Mouse (Mus musculus) spleen, adult 2 months (tissue): ENCODE results near the gene 1810009J06Rik. TPM values are rescaled to one million over a fixed set of nuclear protein-coding genes. Genes with fewer than 3 reads are reported as not detected.
"Not testable (repeated sequence)": the region's sequence is repeated elsewhere in the genome, so short reads cannot be mapped to it uniquely, and the experiment has no call there.

Source experiments
- DNase-seq, 2 experiments: peaks; one replicate each; pipeline versions ENCODE4 v3.0.0 to v3.0.0-alpha.2; 2012 to 2021; ENCODE audit warnings: low spot score in 2 of 2, low read depth in 1 of 2
- H3K27ac ChIP-seq: fragments of 200-500 bp; 2 replicates; pipeline ENCODE4 v1.5.1; 2012; ENCODE audit warnings: low read length, inconsistent platforms; ENCODE audit not compliant: insufficient read depth
- H3K27me3 ChIP-seq: fragments of 200-500 bp; 2 replicates; pipeline ENCODE4 v1.6.1; 2012; ENCODE audit warnings: mild to moderate bottlenecking, moderate library complexity, low read length, inconsistent platforms; ENCODE audit not compliant: control insufficient read depth, insufficient read depth
- H3K36me3 ChIP-seq: fragments of 200-500 bp; 2 replicates; pipeline ENCODE4 v1.6.1; 2012; ENCODE audit warnings: mild to moderate bottlenecking, low read length, inconsistent platforms; ENCODE audit not compliant: control insufficient read depth, insufficient read depth
- H3K4me1 ChIP-seq: fragments of 200-500 bp; 2 replicates; pipeline ENCODE4 v1.6.1; 2011; ENCODE audit warnings: inconsistent platforms; ENCODE audit not compliant: control insufficient read depth, insufficient read depth, insufficient read length
- H3K4me3 ChIP-seq: fragments of 200-500 bp; 2 replicates; pipeline ENCODE4 v1.5.1; 2011; ENCODE audit warnings: mild to moderate bottlenecking, inconsistent platforms; ENCODE audit not compliant: insufficient read depth, insufficient read length; ENCODE audit errors: extremely low read depth
- CTCF ChIP-seq: fragments of 200-500 bp; IDR thresholded peaks from 2 replicates; pipeline ENCODE4 v1.5.1; 2011; ENCODE audit warnings: mild to moderate bottlenecking, inconsistent platforms; ENCODE audit not compliant: insufficient read depth, insufficient read length, insufficient replicate concordance; ENCODE audit errors: extremely low read depth
- POLR2A ChIP-seq: fragments of 200-500 bp; IDR thresholded peaks from 2 replicates; pipeline ENCODE4 v1.6.1; 2011; ENCODE audit warnings: low read depth, low read length, inconsistent platforms
- WGBS: fragments of 180-500 bp; shearing (Covaris S2); methylation state at CpG from one replicate; pipeline ENCODE4 v1.1.7; 2018; 5-methylcytosine and 5-hydroxymethylcytosine counted together
- polyA plus RNA-seq: library from polyadenylated mRNA; depleted of rRNA; stranded (reverse); fragments of >200 nt; gene quantifications from 2 replicates; pipeline ENCODE4 v1.2.3, GENCODE M21; 2012; rRNA removed

1810009J06Rik gene
- polyA plus RNA-seq = 0.15 and 2.3 TPM in 2 replicates

GRCm38 (mm10) chr6:40964454-40964853 is at the start of gene 1810009J06Rik:
1810009J06Rik (plus strand) TSS chr6:40964754.
- WGBS = 93% methylated on average over 2 of the region's 2 CpGs
- not testable (repeated sequence) for H3K27ac ChIP-seq, H3K36me3 ChIP-seq, H3K4me3 ChIP-seq, H3K4me1 ChIP-seq, DNase-seq, H3K27me3 ChIP-seq

GRCm38 (mm10) chr6:40919954-40920353 is 44.6 kb upstream of the 1810009J06Rik start:
- TF ChIP-seq POLR2A = no peak
- no peak for TF ChIP-seq CTCF
- no peak overlapping the region for H3K4me3 ChIP-seq
- no peaks in the 10 kb centered on the region for H3K36me3 ChIP-seq
- no peak overlapping the region for H3K27ac ChIP-seq
- 87% methylated on average over 4 of the region's 4 CpGs for WGBS
- no peaks in the 10 kb centered on the region for H3K4me1 ChIP-seq
- no peak for DNase-seq
- no peaks in the 10 kb centered on the region for H3K27me3 ChIP-seq

- no peak within 1 kb of the TSS for H3K27ac ChIP-seq
- no peak within 1 kb of the TSS for H3K4me3 ChIP-seq
- DNase-seq = no peak
- TF ChIP-seq CTCF = no peak
- no peak for TF ChIP-seq POLR2A
- no peaks in the 10 kb centered on the region for H3K27me3 ChIP-seq
- H3K4me1 ChIP-seq = no peaks in the 10 kb centered on the region
- 95% methylated on average over 10 of the region's 10 CpGs for WGBS
- no peaks in the 10 kb centered on the region for H3K36me3 ChIP-seq
Observed at GRCm38 (mm10) chr6:40940457-40940856, 24.1 kb upstream of the 1810009J06Rik start, which contains the start of gene 1700074P13Rik. 1700074P13Rik (minus strand) TSS chr6:40940557.

- TF ChIP-seq POLR2A = no peak
- H3K4me1 ChIP-seq = no peaks in the 10 kb centered on the region
- DNase-seq = no peak
- no peaks in the 10 kb centered on the region for H3K36me3 ChIP-seq
- no peak within 1 kb of the TSS for H3K4me3 ChIP-seq
- H3K27me3 ChIP-seq = no peaks in the 10 kb centered on the region
- no peak within 1 kb of the TSS for H3K27ac ChIP-seq
Observed at GRCm38 (mm10) chr6:40951770-40952169, 12.8 kb upstream of the 1810009J06Rik start, which contains the start of gene Gm4744. Gm4744 (minus strand) TSS chr6:40951870.

- Histone ChIP-seq H3K36me3 (no peaks in the 10 kb centered on the region), H3K4me1 (no peaks in the 10 kb centered on the region), H3K27ac (no peak overlapping the region), H3K4me3 (no peak overlapping the region), H3K27me3 (no peaks in the 10 kb centered on the region)
- 79% methylated on average over 2 of the region's 2 CpGs for whole genome bisulfite sequencing
- no peak for TF ChIP-seq POLR2A
- TF ChIP-seq CTCF = no peak
- no peak for DNase-seq
Observed at GRCm38 (mm10) chr6:40953716-40954115, 10.8 kb upstream of the 1810009J06Rik start.

GRCm38 (mm10) chr6:40999379-40999778 is 34.8 kb downstream of the 1810009J06Rik start, which contains the start of gene Gm2663:
Gm2663 (minus strand) TSS chr6:40999479.
- not testable (repeated sequence) for H3K4me3 ChIP-seq, H3K27ac ChIP-seq, H3K36me3 ChIP-seq, H3K4me1 ChIP-seq, DNase-seq, H3K27me3 ChIP-seq

- H3K27ac ChIP-seq = no peak overlapping the region
- no peaks in the 10 kb centered on the region for H3K36me3 ChIP-seq
- no peaks in the 10 kb centered on the region for H3K4me1 ChIP-seq
- 65% methylated on average over 4 of the region's 4 CpGs for WGBS
- DNase-seq = no peak
- no peak overlapping the region for H3K4me3 ChIP-seq
- no peak for TF ChIP-seq POLR2A
- no peak for TF ChIP-seq CTCF
- no peaks in the 10 kb centered on the region for H3K27me3 ChIP-seq
Observed at GRCm38 (mm10) chr6:41015065-41015464, 50.5 kb downstream of the 1810009J06Rik start.

Other genes starting within 250 kb of the 1810009J06Rik start
- not detected in 2 replicates for gene Moxd2, start 77.3 kb upstream of the 1810009J06Rik start, polyA plus RNA-seq
- gene Prss58, start 64.4 kb upstream of the 1810009J06Rik start, polyA plus RNA-seq = not detected in 2 replicates
- not detected in 2 replicates for gene 1700074P13Rik, start 24.2 kb upstream of the 1810009J06Rik start, polyA plus RNA-seq
- 0.16 TPM in 1 of 2 replicates, not detected in the other for gene Gm4744, start 12.9 kb upstream of the 1810009J06Rik start, polyA plus RNA-seq
- gene Gm2663, start 34.7 kb downstream of the 1810009J06Rik start, polyA plus RNA-seq = 0.41 TPM in 1 of 2 replicates, not detected in the other
- 1,752 and 2,021 TPM in 2 replicates for gene 2210010C04Rik, start 70.8 kb downstream of the 1810009J06Rik start, polyA plus RNA-seq